Mouse (Mus musculus): ENCODE results near the gene Hist2h3c2.
"Not testable (repeated sequence)": the region's sequence is repeated elsewhere in the genome, so short reads cannot be mapped to it uniquely, and the experiment has no call there.

Gene Hist2h3c2

DNA sequence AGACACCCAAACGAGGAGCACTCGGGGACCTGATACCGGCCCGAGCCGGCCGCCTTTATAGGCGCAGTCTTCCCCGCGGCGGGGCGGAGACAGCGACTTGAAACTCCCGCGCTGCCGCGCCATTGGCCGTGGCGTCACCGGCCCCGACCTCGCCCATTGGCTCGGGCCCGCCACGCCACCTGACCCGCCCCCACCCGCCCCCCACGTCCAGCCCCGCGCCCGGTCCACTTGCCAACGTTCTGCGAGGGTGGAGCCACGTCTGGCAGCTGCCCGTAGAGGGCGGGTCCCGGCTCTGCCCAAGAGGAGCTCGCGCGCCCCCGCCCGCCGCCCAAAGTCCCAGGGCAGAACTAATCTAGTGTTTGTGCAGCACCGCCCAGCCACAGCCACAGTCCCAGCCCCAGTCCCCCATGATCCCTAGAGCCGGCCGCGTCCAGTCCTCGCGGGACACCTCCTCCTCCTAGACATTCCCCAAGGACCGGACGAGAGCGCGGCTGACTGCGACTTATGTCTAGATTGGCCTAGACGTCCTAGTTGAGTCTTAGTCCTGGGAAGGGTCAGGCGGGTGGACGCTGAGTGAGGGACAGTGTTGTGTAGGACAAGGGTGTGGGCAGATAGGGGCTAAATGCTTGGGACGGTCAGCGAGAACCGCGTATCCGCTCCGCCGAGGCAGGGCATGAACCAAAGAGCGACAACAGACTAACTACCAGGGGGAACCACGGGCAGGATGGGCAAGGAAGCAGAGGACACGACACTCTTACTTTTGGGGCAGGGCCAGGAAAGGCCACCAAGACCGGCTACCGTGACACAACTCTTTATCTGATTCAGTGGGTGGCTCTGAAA is at the start of gene Hist2h3c2:
Gene Hist2h3c2, minus strand, starts transcription at position 174 of the 840 bp plus-strand sequence.
- in situ Hi-C loops (cut with MboI), result not testable (repeated sequence)

DNA sequence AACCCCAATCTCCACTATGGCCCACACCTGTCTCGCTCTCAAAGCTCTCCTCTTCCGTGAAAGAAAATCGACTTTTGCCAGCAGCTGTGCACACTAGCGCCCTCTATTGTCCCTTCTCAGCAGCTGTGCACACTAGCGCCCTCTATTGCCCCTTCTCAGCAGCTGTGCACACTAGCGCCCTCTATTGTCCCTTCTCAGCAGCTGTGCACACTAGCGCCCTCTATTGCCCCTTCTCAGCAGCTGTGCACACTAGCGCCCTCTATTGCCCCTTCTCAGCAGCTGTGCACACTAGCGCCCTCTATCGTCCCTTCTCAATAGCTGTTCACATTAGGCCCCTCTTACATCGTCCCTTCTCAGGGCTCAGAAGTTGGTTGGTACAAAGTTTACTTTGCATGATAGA is 48.4 kb upstream of the Hist2h3c2 start:
- in situ Hi-C loops (cut with MboI), result not testable (repeated sequence)

DNA sequence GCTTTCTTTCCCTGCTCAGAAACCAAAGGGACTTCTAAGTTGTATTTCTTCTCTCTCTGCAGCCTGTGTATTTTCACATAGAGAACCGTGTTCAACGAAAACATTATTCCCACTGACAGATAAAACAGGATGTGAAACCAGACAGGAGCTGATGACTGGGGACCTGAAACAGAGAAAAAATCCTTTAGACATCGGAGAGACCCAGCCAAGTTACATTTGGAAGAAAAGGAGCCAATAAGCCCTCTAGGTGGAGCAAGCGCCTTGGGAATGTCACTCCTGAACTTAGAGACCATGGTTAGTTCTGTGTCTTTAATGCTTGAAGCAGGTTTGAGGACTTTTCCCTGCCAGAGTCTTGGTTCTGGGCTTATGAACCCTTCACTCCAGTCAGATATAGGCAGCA is 45.5 kb upstream of the Hist2h3c2 start:
- in situ Hi-C loops (cut with MboI), result no loop called here

DNA sequence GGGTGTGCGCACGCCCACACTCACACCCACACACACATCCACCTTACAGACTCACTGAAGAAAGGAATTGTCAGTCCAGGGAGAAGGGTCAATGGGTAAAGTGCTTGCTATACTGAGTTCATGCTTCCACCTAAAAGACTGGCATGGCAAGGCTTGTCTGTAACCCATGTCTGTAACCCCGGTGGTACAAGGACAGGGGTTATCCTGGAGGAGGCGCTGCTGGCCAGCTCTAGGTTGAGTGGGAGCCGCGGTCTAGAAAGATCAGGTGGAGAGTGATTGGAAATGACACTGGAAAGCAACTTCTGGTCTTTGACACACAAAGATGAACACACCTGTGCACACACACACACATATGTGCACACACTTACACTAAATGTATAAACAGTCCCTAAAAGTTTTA is 41.7 kb upstream of the Hist2h3c2 start:
- in situ Hi-C loops (cut with MboI), result no loop called here

DNA sequence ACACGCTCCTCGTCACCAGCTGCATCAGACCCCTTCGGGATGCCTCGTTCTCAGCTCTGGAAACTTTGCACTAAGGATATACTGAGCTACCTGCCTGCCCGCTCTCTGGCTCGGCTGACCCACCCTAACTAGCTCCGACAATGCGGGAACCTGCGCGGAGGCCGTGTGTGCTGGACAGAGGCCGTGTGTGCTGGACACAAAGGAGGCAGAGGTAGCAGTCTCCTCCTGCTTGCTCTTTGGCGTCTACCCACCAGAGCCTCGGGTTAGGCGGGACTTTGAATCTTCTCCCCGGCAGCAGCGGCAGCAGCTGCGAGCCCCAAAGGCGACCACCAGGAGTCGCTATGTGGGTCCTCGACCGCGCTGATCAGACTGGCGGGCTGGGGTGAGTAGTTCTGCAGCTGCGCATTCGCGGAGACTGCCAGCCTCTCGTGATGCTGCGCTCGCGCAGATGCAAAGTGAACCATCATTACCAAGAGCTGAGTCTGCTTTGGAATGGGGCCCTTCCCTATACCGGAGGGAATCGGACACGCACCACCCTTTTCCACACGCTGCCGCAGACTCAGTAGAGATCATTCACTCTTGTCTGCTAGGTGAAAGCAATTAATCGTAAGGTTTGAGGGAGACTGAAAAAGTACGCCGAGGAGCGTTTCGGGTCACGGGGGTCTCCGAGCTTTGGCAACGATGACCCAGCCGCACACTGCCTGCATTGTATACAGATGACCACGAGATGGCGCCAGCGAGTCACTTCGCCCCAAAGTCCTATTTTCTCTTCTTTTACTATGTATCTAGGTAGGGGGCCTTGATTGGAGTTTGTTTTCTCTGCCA is 39.1 kb upstream of the Hist2h3c2 start:
- in situ Hi-C loops (cut with MboI), result no loop called here

DNA sequence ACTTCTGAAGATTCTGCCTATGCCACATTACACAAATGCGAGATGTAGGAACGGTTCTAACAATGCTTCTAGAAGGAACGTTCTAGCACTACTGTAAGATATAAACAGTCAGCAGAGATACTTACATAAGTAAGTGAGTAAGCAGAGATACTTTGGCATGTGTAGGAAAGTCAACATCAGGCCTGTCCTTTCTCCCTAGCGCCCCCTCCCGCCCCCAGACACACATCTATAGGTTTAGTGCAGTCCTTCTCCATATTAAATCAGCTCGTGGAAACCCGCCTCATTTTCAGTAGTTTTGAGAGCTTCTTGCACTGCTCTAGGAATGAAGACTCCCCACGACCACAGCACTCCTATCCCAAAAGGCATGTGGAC is 38.5 kb upstream of the Hist2h3c2 start:
- in situ Hi-C loops (cut with MboI), result no loop called here

DNA sequence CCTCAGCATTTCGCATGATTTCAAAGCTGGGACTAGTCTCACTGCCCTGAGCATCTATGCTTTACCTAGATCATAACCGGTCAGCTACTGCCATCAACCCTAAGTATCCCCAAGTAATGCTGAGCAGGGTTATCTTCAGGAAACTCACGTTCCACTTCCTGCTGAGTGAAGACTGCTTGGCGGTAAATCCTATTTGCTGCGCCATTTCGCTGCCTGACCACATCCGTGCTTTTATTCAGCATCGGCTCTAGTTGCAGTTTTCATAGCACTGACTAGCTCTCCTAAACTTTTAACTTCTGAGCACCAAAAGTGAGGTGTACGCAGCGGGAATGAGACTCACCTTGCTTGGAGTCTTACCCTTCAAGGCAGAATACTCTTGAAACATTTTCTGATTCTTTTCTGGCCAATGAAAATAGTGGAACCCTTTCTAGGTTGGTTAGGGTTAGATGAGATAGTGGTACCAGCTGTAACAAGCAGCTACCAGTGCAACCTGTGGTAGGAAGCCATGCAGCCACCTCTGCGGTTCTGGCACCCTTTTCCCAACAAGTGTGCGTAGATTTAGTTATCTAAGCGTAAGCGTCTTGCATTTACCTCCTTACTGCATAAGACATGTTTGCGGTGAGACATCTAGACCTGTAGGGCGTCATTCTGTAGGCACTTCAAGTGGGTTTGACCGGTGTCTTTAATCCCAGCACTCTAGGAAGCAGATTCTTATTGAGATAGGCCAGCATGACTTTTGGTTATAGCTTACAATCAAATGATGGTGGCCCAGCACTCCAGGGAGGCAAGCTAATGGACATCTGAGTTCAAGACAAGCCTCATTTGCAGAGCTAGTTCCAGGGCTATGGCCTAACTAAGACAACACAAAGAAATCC is 34.9 kb upstream of the Hist2h3c2 start:
- in situ Hi-C loops (cut with MboI), result no loop called here

DNA sequence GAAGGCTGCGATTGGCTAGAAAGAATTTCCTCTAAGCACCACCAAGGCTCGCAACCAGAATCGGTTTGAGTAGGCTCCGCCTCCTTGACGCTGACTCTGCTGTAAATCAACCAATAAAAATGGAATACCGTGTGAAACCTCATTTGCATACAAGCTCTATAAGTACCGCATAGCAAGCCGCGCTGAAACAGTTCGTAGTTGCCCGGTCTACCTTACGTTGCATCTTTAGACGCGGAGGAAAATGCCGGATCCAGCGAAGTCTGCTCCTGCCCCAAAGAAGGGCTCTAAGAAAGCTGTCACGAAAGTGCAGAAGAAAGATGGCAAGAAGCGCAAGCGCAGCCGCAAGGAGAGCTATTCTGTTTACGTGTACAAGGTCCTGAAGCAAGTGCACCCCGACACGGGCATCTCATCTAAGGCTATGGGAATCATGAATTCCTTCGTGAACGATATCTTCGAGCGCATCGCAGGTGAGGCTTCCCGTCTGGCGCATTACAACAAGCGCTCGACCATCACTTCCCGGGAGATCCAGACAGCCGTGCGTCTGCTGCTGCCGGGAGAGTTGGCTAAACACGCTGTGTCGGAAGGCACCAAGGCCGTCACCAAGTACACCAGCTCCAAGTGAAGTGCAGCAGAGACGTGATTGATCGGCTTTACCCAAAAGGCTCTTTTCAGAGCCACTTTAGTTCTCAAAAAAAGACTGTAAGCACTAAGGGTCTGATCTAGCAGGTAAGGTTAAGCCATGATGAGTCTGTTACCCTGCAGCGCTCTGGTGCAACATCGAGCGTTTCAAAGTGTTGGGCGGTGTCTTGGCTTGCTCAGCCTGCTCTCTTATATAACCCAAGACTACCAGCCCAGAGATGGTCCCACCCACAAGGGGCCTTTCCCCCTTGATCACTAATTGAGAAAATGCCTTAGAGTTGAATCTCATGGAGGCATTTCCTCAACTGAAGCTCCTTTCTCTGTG is 30.9 kb upstream of the Hist2h3c2 start, which contains the start of gene Hist2h2bb:
Gene Hist2h2bb, plus strand, starts transcription at position 242 of the 964 bp plus-strand sequence.
- in situ Hi-C loops (cut with MboI), result loop anchor here (5.0 kb wide), 1 partner anchor 47 kb away; the partner anchor contains the start of genes Hist2h2ac and Hist2h2be

DNA sequence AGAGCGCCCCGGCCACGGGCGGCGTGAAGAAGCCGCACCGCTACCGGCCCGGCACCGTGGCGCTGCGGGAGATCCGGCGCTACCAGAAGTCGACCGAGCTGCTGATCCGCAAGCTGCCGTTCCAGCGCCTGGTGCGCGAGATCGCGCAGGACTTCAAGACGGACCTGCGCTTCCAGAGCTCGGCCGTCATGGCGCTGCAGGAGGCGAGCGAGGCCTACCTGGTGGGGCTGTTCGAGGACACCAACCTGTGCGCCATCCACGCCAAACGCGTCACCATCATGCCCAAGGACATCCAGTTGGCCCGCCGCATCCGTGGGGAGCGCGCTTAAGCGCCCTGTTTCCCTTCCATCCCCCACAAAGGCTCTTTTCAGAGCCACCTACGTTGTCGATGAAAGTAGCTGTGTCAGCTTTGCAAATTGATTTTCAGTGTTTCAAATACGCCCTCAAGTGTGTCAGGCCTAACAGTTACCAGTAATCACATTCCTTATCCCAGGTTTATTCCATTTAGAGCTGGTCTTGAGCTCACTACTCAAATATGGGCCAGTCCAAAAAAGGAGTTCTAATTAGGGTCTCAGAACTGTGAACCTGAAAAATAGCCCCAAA is 29.9 kb upstream of the Hist2h3c2 start:
- in situ Hi-C loops (cut with MboI), result loop anchor here (5.0 kb wide), 1 partner anchor 47 kb away; the partner anchor contains the start of genes Hist2h2ac and Hist2h2be

DNA sequence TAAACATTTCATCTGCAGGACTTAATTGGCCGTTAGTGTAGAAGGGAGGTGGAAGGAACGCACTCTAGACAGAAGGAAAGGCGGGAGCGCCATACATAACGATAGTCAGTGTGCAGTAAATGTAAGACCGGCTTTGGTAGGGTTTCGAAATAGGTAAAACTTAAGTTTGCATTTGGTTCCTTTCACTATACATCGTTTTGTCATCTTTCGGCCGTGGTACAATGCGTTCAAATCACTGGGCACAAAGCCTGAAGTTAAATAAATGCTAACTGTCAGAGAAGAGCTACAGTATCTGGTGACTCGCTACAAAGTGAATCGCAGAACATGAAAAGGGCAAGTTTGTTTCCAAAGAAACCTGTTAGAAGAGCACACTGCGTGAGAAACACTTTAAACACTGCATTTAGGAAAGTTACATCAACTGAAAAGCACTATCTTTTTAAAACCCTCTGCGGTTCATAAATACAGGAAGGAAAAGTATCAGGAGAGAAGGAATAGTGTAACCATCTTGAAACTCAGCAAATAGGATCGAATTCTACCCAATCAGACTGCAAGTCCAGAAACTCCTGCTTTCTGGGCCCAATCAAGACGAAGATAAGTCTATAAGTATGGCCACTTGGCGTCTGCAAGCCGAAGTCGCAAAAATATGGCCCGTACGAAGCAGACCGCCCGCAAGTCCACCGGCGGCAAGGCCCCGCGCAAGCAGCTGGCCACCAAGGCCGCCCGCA is 29.3 kb upstream of the Hist2h3c2 start, which contains the start of gene Hist2h3b:
Gene Hist2h3b, plus strand, starts transcription at position 604 of the 725 bp plus-strand sequence.
- in situ Hi-C loops (cut with MboI), result loop anchor here (5.0 kb wide), 1 partner anchor 46 kb away; the partner anchor contains the start of genes Hist2h2ac and Hist2h2be

DNA sequence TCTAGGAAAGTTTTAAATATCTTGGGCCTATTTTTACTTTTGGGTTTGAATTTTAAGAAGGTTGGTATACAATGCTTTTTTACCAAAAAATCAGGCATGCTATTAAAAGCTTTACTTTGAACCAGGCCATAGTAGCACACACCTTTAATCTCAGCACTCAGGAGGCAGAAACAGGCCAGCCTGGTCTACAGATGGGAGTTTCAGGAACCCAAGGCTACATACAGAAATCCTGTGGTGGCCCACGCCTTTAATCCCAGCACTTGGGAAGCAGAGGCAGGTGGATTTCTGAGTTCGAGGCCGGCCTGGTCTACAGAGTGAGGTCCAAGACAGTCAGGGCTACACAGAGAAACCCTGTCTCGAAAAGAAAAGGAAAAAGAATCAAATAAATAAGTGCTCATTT is 28.6 kb upstream of the Hist2h3c2 start:
- in situ Hi-C loops (cut with MboI), result loop anchor here (5.0 kb wide), 1 partner anchor 45 kb away; the partner anchor contains the start of genes Hist2h2ac and Hist2h2be

DNA sequence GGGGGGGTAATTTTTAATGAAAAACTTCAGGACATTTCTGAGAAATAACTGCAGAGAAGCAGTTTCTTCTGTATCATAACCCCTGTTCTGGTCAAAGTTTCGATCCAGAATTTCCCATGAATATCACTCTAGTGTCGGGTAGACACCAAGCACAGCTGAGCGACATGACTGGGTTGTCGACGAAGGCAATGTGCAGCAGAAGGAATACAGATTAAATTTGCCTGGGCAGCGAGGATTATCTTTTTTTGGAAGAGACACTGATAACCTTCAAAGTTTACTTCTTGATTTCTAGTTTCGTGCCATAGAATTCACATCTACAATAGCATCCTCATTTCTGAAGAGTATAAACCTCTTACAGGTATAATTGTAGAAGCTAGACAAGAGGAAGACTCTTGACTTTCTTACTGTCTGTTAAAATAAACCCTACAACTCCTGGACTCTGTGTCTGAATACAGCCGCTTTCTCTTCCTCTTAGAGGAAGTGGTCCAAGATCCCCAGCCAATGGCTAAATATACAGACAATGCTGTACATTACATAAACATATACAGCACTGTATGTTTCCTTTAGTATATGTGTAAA is 27.3 kb upstream of the Hist2h3c2 start:
- in situ Hi-C loops (cut with MboI), result loop anchor here (5.0 kb wide), 1 partner anchor 44 kb away; the partner anchor contains the start of genes Hist2h2ac and Hist2h2be

DNA sequence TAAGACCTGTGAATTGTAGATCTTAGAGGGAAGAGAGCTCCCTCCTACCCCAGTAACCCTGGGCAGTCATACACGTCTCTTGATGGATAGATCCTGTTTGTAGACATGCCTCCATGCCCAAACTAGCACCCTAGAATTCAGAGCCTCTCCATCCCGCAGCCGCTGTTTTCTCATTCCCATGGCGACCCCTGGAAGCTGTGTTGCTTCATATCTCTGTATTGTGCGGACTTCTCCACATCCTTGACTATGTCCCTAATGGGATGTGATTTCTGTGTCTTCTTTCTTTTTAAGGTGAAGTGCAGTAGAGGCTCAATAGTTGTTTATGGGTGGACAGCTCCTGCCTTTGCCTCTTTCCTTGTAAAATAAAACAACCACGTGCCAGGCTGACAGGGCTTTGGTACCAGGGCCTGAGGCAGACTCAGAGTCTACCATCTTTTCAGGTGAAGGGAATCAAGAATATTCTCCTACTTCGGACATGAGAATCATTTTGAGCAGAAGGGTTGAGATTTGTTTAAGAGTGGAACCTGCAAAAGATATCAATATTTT is 25.6 kb upstream of the Hist2h3c2 start:
- in situ Hi-C loops (cut with MboI), result no loop called here

DNA sequence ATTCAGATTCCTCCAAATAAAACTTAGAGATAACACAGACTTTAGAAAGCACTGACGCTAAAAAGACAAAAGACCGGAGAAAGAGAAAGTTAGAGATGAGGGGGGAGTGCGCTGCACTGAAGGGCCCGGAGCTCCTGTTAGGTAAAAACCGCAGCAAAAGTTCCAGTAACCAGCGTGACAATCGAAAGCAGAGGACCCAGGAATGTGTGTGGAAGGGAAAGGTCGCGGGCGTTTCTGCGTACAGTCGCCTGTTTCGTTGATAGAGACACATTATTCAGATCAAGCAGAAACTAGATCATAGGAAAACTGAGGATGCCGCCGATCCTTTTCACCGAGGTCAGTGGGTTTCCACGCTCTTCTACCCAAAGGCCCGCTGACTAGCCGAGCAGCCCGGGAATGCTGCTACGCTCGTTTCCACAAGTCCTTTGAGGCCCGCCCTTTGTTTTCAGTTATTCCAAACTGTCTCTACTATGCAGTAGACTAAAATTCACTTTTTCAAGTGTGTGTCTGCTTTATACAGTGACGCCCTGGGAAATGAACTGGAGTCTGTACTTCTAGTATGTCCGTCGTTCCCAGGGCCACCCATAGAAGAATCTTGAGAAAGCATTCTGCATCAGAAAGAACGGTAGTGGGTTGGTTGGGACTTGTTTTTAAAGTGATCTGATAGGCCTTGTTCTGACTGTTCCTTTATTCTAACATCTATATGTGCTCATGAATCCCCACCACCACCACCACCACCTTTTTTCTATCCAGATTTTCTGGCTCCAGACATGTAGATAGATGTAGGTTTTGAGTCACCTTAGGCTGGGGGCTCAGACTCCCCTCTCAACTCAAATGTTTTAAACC is 24.9 kb upstream of the Hist2h3c2 start:
- in situ Hi-C loops (cut with MboI), result no loop called here

DNA sequence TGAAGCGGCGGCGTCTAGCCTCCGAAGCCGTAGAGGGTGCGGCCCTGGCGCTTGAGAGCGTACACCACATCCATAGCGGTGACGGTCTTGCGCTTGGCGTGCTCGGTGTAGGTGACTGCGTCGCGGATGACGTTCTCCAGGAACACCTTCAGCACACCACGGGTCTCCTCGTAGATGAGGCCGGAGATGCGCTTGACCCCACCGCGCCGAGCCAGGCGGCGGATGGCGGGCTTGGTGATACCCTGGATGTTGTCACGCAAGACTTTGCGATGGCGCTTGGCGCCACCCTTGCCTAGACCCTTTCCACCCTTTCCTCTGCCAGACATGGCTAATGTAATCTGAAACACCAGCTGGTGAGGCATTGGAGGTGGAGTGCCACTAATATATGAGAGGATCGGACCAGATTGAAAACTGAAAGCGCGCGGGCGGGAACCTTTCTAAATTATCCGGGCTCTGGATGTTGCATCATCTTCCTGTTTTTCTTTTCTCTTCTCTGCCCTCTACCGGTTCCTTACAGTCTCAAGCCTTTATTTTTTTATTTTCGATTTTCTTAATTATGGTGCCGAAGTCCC is 24.1 kb upstream of the Hist2h3c2 start, which contains the start of gene Hist2h4:
Gene Hist2h4, minus strand, starts transcription at position 333 of the 572 bp plus-strand sequence.
- in situ Hi-C loops (cut with MboI), result no loop called here

DNA sequence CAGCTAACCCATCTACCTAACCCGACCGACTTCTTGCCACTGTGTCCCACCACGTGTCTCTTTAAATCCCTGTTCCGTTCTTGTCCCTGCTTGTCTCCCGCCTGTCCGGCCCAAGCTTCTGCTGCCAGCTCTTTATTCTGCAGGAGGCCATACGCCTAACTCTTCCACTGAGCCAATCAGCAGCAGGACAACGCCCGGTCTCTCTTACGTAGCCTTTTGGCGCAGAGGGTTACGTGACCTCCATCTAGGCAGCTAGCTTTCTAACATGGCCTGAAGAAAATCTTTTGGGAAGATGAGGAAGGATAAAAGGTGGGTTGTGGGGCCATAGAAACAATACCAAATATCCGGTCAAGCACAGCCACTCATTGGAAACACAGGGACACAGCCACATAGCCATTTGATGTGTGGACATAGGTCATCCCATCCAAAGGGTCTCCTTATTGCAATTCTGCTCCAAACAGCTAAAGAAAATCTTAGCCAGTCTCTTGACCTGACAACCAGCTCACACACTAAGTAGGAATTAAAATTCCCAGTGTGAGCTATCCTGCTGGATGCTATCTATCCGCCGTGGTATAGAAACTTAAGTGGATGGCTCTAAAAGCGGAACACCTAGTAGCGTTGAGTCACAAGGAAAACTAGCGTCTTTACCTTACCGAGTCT is 23.4 kb upstream of the Hist2h3c2 start:
- in situ Hi-C loops (cut with MboI), result no loop called here

All from mature B cell (primary cell).